Mouse (Mus musculus) thymus, adult 18-20 months (tissue): ENCODE data around the gene Lefty1.
"Not testable (repeated sequence)": the region's sequence is repeated elsewhere in the genome, so short reads cannot be mapped to it uniquely, and the experiment has no call there.

ENCODE experiments used
- DNase-seq, 2 experiments: peaks; one replicate each; pipeline ENCODE4 v3.0.0; 2022; ENCODE audit warnings: mixed read lengths in 2 of 2

Lefty1 gene

DNA sequence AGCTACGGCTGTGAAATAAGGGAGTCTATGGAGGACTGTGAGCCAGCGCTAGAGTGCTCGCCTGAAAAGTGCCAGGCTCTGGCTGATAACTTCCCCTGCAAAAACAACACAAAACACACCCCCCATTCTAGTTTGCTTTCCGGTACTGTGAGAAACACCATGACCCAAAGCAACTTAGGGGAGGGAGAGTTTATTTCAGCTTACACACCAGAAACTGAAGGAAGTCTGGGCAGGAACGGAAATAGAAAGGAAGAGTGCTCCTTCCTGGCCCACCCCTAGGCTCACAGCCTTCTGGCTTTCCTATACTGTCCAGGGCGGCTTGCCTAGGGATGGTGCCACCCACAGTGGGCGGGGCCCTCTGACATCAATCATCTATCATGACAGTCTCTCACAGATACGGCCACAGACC lies 22.2 kb downstream of the Lefty1 start:
- no peak for DNase-seq

DNA sequence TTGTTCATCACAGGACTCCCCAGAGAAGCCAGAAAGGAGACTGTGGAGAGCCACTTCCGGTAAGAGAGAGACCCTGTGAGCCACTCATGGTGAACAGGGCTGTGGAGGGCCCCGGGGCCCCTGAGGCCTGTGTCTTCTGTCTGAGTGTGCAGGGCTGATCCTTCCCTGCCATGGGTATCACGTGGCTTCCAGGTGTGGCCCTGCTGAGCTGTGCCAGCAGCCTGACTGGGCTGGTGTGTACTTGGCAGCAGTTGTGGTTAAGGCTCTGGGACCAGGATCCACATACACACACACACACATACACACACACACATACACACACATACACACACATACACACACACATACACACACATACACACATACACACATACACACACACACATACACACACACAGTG lies 23.2 kb downstream of the Lefty1 start:
- no peak for DNase-seq

DNA sequence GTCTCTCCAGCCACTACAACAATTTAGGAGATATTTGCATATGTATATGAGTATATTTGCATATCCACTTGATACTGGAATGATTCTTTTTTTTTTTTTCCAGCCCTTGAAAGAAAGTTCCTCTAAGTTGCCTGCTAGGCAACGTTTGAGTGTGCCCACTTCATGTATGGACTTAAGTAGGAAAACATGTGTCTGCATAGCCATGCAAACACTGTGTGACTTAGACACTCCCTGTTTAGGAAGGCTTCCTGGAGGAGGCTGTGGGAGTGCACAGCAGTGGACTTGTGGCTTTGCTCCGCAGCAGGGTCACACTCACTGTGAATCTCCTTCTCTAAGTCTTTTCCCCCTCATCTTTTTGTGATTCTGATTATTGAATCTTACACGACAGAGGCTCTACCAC lies 24.0 kb downstream of the Lefty1 start:
- no peak for DNase-seq

DNA sequence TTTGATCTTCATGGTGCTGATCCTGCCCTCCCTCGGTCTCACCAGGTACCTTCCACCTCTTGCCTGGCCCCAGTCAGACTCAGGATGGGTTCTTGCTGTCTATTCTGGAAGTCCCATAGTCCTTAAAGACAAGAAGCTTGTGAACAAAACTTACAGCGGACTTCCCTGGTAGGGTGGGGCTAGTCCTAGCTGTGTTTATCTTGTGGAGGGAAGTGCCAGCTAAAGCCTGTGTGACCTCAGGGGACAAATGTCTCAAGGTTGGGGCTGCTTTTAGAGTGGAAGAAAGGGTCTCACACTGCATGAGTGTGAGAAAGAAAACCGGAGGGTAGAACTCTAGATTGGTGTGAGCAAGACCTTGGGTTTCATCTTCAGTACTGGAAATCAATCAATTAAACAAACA lies 31.0 kb downstream of the Lefty1 start:
- DNase-seq = no peak

DNA sequence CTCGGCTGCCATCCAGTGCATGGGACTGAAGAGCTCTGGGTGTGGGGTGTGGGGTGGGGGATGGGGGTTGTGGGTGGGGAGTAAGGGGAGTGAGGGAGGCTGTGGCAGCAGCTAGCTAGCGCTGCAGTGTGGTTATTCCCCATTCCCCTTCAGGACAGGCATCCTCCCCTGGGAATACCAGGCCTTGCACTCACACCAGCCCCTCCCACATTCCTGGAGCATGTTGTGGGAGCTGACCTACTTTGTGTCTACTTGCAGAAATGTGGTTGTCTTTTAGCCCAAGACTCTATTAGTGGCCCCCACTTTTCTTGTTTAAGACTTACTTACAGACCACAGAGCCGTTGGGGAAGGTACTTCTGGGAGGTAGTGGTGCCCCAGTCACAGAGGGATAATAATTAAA lies 31.7 kb downstream of the Lefty1 start:
- DNase-seq = no peak

DNA sequence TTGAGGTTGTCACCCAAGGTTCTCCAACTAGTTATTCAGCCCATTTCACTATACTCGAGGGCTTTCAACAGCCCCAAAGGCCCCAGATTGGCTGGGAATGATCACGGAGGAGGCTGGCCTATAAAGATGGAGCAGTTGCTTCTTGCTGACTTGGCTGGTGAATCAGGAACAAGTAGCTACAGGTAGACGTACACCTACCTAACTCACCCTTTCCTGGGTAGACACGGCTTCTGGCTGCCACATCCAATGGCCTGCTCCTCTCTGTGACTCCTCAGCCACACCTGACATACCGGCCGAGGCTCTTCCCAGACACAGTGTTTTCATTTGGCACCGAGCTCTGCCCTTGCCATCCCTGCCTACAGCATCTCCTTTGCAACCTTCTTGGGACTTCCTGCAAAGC lies 32.4 kb downstream of the Lefty1 start:
- no peak for DNase-seq

DNA sequence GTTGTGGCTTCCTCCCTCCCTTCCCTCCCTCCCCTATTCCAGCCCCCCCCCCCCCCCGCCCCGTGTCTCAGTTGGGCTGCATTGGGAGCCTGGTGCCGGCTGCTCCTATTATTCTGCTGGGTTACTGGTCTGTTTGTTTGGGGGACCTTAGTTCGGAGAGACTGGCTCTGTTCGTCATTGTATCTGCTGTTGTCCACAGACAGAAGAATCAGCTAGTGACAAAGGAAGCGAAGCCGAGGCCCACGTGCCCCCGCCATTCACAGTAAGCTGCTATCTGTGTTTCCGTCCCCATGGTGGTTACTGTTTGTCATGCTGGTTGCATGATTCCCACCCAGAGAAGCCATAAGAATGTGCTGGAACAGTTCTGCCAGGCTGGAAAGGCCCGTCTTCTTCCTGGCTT lies 38.1 kb downstream of the Lefty1 start:
- no peak for DNase-seq

DNA sequence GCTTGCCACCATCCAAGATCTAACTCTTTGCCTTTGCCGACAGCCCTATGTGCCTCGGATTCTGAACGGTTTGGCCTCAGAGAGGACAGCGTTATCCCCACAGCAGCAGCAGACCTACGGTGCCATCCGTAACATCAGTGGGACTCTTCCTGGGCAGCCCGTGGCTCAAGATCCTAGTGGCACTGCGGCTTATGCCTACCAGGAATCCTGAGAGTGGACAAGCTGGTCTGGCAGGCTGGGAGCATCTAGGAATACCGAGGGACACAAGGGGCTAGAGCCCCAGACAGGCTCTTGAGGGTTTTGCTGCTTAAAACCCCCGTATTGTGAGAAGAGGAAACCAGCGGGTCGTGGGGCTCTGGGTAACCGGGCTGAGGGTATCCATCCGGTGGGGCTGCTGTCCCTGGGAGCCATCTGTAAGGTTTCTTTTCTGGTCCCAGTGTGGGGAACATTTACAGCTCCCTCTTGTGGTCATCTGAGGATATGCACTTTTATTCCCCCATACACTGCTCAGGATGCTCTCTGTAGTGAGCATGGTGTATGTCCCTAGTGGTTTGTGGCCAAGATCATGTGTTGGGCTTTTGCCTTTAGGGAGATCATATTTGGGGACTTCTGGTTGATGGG lies 39.4 kb downstream of the Lefty1 start:
- DNase-seq = peak in 1 of 2 experiments; percentile 30

DNA sequence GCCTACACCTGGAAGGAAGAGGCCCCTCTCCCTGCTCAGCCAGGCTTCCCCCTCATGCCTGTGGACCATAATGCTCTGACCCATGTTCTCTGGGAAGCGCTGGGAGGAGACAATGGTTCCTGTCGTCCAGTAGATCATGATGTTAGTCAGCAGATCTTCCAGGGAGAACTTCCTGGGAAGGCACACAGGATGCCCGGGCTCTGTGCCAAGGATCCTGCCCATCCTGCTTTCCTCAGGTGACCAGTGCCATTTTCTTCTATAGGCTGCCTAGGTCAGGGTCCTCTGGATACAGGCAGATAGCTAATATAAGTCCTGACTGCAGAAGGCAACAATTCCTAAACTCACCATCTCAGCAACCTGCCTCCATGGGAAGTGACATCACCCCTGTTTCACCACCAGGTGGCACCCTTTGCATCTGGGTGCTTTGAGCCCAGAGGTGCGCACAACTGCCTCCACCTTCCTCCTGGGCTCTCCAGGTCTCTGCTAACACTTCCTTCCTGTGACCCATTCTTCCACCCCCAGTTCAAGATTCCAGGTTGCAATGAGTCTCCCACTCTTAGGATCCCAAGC lies 41.4 kb downstream of the Lefty1 start:
- peak; percentile 28 to 31 for DNase-seq

DNA sequence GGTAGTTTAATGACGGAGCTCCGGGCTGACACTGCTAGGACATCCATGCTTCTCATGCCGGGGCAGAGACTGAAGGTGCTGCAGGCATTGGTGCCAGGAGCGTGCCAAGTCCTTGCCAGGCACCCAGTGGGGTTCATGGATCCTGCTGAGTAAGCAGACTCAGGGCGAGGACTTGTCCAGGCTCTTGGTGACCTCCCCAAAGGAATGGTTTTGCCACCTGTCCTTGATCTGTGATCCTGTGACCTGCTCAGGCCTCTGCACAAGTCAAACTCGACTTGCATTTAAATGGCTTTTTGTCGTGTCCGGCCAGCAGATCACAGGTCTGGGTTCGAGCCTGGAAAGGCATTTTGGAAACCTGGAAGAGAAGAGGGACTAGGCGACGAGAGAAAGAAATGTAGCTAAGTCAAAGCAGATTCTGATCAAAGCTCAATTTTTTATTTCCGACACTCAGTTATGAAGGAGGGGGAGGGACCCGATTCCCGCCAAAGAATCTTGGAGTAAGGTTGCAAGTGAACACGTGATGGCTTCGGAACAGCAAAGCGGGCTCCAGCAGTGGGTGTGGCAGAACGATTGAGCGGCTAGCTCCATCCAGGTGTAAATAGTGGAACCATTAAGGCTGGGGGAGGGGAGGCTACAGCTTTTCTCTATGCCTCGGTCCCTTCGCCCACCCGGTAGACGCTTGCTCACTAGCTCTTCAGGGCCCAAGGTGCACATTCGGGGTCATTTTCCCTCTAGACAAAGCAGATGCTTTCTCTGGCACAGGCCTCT lies 44.8 kb downstream of the Lefty1 start:
- DNase-seq = no peak

DNA sequence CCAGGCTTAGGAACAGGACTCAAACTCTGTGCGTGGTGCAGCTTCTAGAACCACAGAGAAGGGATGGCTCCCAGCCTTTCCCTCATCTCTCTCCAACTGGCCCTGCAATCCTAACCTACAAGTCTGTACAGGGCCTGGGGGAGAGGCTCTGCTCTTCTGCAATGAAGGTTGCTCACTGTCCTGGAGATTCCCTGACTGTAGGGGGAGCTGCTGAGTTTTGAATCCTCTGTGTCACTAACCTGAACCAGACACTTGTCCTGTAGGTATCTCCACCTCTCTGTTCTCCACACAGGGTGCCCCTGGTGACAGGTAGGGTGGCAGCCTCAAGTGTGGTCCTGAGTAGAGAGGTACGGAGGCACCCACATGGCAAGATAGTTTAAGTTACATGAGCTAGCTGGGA lies 45.6 kb downstream of the Lefty1 start:
- no peak for DNase-seq

DNA sequence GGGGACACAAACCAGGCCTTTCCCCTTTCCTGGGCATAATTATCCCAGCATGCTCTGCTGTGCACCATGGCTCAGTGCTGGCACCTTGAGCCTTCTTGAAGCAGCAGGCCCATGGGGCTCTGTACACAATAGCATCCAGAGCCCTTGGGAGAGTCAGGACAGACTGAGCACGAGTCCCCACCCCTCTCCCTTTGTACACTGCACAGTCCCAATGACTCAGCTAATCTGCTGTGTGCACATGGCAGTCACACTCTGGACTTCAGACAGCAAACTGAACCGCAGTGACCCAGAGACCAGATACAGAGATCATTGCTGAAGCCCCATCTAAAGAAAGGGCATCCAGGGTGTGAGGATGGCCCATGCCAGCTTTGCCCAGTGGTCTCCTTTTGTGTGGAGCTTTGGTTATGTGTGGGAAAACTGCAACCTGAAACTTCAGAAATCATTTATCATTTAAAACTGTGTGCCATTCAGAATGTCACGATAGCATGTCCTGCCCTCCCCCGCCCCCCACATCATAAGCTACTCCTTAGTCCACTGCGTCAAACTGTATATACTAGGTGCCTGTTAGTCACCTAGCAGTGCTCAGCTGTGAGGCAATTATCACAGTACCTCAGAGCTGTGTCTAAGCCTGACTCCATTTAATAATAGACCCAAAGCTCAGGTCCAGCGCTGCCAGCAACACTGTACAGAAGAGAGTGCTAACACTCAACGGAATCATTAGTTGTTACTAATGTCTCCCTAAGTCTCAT lies 46.6 kb downstream of the Lefty1 start:
- DNase-seq = not testable (repeated sequence)

DNA sequence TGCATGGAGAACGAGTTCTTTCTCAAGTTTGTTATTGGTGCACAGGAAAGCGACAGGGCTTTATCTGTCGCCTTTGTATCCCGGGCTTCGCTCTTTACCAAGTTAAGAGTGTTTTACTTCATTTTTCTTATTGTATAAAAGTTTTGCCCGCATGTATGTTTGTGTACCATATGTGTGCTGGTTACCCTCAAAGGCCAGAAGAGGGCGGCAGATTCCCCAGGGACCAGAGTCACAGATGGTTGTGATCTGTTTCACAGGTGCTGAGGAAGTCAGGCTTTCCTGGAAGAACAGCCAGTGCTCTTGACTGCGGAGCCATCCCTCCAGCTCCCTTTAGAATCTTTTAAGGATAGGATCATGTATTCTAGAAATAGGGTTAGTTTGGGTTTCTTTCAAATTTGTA lies 51.9 kb downstream of the Lefty1 start:
- DNase-seq = no peak

DNA sequence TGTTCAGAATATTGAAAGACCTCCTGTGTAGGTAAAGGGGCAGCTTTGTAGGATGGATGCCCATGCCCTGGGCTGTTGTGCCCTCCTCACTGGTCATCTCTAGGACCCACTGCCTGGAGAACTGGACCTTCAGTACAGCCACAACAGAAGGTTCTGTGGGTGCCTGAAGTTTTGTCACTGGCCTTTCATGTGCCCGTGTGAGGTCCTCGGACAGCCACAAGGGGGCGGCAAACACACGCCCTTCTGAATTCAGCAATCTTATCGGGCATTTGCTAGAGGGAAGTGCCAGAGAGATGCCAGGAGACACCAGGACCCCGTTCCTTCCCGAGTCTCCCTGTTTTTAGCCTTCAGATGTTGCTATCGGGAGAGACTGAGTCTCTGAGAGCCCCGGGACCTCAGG lies 52.9 kb downstream of the Lefty1 start:
- peak; percentile 42 to 43 for DNase-seq
